18 mouse cellular contexts compared by ENCODE assay signal in genomic region chr2:44221686-44222085, GRCm38 (mm10).
DNase-seq lines count a peak whose midpoint lies in the region; ATAC-seq and TF ChIP-seq lines count a peak whose summit lies in the region.
"Had no signal": no experiment of that assay in that cellular context is flagged by ENCODE, and none has a peak within 500 bp of the region (broad histone marks: within the 10 kb centered on the region; RNA-seq: fewer than 3 reads in every experiment).

No protein-coding gene starts in this region.

- H3K36me3 ChIP-seq in heart, embryonic 14.5 days (ENCODE audit: control insufficient read depth, insufficient read depth, low read length): no peaks in the 10 kb centered on the region
- no peaks in the 10 kb centered on the region for H3K36me3 ChIP-seq in liver, adult 2 months (ENCODE audit: control insufficient read depth, insufficient read depth, low read length)
- no peaks in the 10 kb centered on the region for H3K36me3 ChIP-seq in kidney, embryonic 16.5 days (ENCODE audit: insufficient read depth, low read length)
- H3K36me3 ChIP-seq: hindbrain, embryonic 12.5 days; limb, embryonic 10.5 days; liver, embryonic 13.5 days had no signal

- no peaks in the 10 kb centered on the region for H3K27me3 ChIP-seq in heart, embryonic 14.5 days (ENCODE audit: control insufficient read depth, insufficient read depth, low read length)
- no peaks in the 10 kb centered on the region for H3K27me3 ChIP-seq in liver, adult 2 months (ENCODE audit: control insufficient read depth, insufficient read depth, low read length)
- H3K27me3 ChIP-seq in kidney, embryonic 16.5 days (ENCODE audit: insufficient read depth, low read length): no peaks in the 10 kb centered on the region
- H3K27me3 ChIP-seq: forebrain, embryonic 13.5 days; hindbrain, embryonic 12.5 days; liver, embryonic 13.5 days had no signal

- TF ChIP-seq CTCF in liver, adult 2 months (IDR thresholded peaks at IDR 0.05; ENCODE audit: low read depth, low read length): no peak

- WGBS in heart, embryonic 14.5 days: 37% methylated on average over 2 of the region's 2 CpGs
- WGBS in liver, adult 2 months: 47% methylated on average over 2 of the region's 2 CpGs
- WGBS in kidney, embryonic 16.5 days: 70% methylated on average over 2 of the region's 2 CpGs

- no peak for ATAC-seq in heart, embryonic 14.5 days (ENCODE audit: insufficient number of reproducible peaks, insufficient read depth, low FRiP score, low read depth)
- ATAC-seq in kidney, embryonic 16.5 days (ENCODE audit: low FRiP score, low TSS enrichment): no peak
- ATAC-seq: forebrain, embryonic 13.5 days had no signal

- H3K9me3 ChIP-seq in heart, embryonic 14.5 days (ENCODE audit: control insufficient read depth, low read length): no peaks in the 10 kb centered on the region
- no peaks in the 10 kb centered on the region for H3K9me3 ChIP-seq in kidney, embryonic 16.5 days (ENCODE audit: low read length)
- H3K9me3 ChIP-seq: forebrain, embryonic 13.5 days; hindbrain, embryonic 12.5 days; limb, embryonic 10.5 days; liver, embryonic 13.5 days had no signal

- H3K79me2 ChIP-seq in liver, adult 2 months (ENCODE audit: control insufficient read depth, insufficient read depth, low read length): no peaks in the 10 kb centered on the region

- H3K27ac ChIP-seq in heart, embryonic 14.5 days (replicated peaks in 1 of 2; ENCODE audit: control insufficient read depth in 1 of 2, insufficient read depth in 1 of 2, low read depth in 2 of 2, low read length in 2 of 2): no peak overlapping the region
- H3K27ac ChIP-seq in liver, adult 2 months (replicated peaks; ENCODE audit: insufficient read depth, low read depth, low read length): no peak overlapping the region
- H3K27ac ChIP-seq in kidney, embryonic 16.5 days (ENCODE audit: low read length): peak overlapping the region; percentile 1; the same call in 1 of the 2 replicates
- H3K27ac ChIP-seq: forebrain, embryonic 13.5 days; hindbrain, embryonic 12.5 days; left cerebral cortex, adult 2 months; limb, embryonic 10.5 days; liver, embryonic 13.5 days had no signal

- H3K4me3 ChIP-seq in heart, embryonic 14.5 days (ENCODE audit: control insufficient read depth in 1 of 2, insufficient read depth in 1 of 2, low read depth in 1 of 2, low read length in 2 of 2): no peak overlapping the region
- no peak overlapping the region for H3K4me3 ChIP-seq in liver, adult 2 months (ENCODE audit: insufficient read depth, low read depth, low read length)
- H3K4me3 ChIP-seq in kidney, embryonic 16.5 days (ENCODE audit: low read length): no peak overlapping the region
- H3K4me3 ChIP-seq: forebrain, embryonic 13.5 days; hindbrain, embryonic 12.5 days; left cerebral cortex, adult 2 months; limb, embryonic 10.5 days; liver, embryonic 13.5 days had no signal

- H3K9ac ChIP-seq in heart, embryonic 14.5 days (ENCODE audit: low read length): no peak overlapping the region
- no peak overlapping the region for H3K9ac ChIP-seq in liver, adult 2 months (ENCODE audit: low read depth, low read length)
- H3K9ac ChIP-seq in kidney, embryonic 16.5 days (replicated peaks; ENCODE audit: low read length): no peak overlapping the region
- H3K9ac ChIP-seq: forebrain, embryonic 13.5 days; hindbrain, embryonic 12.5 days; liver, embryonic 13.5 days had no signal

- H3K4me2 ChIP-seq in heart, embryonic 14.5 days (ENCODE audit: low read length): peak overlapping the region; percentile 45
- H3K4me2 ChIP-seq in kidney, embryonic 16.5 days (replicated peaks; ENCODE audit: low read depth, low read length): no peak overlapping the region
- H3K4me2 ChIP-seq: forebrain, embryonic 13.5 days; hindbrain, embryonic 12.5 days; liver, embryonic 13.5 days had no signal

- peaks cover 0 to 3% of the 10 kb centered on the region in 2 experiments; a peak in 1 of 4 replicates for H3K4me1 ChIP-seq in heart, embryonic 14.5 days (ENCODE audit: control insufficient read depth in 2 of 2, insufficient read depth in 2 of 2, low read length in 2 of 2)
- no peaks in the 10 kb centered on the region for H3K4me1 ChIP-seq in liver, adult 2 months (ENCODE audit: control insufficient read depth, insufficient read depth, low read length)
- no peaks in the 10 kb centered on the region for H3K4me1 ChIP-seq in kidney, embryonic 16.5 days (ENCODE audit: insufficient read depth, low read length)
- H3K4me1 ChIP-seq: liver, embryonic 13.5 days had no signal

- TF ChIP-seq POLR2A in liver, adult 2 months (IDR thresholded peaks at IDR 0.05; ENCODE audit: extremely low read depth, insufficient read depth, low read length): no peak

- DNase-seq in adrenal gland, postnatal 10 days: peak; percentile 7
- DNase-seq in adrenal gland, adult 18-20 months (ENCODE audit: low spot score in 2 of 2): no peak
- no peak for DNase-seq in heart, adult 11 months
- DNase-seq in liver, adult 2 months (ENCODE audit: extremely low read depth, low read depth, low spot score): peak; percentile 26
- DNase-seq in liver: no peak
- DNase-seq in left cerebral cortex, adult 11 months (ENCODE audit: low spot score): no peak
- DNase-seq: cerebellum, adult 11-12 months; cerebellum, postnatal 25 days; liver, embryonic 13.5 days; lung, postnatal 10 days; right cerebral cortex, postnatal 14 days; thymus, postnatal 14 days had no signal

Comparison
In these comparisons a context has a peak if more than half of its experiments do, and no peak if none do; other contexts are left out.
1. DNase-seq: peak in adrenal gland, postnatal 10 days (single experiment) and liver, adult 2 months (single experiment); none in adrenal gland, adult 18-20 months (0 of 2), heart, adult 11 months (single experiment), liver (single experiment) and left cerebral cortex, adult 11 months (single experiment).